Mouse (Mus musculus) kidney, postnatal 14 days (tissue): Measurements from ENCODE around the gene 1190005I06Rik.

ENCODE experiments used
- DNase-seq: peaks from one replicate; pipeline ENCODE4 v3.0.0; 2022; ENCODE audit warnings: mixed read lengths

The 1190005I06Rik gene

GRCm38 (mm10) chr8:120574941-120575340 lies 72.5 kb downstream of the 1190005I06Rik start:
- DNase-seq: peak; percentile 41

- no peak for DNase-seq
Measured at GRCm38 (mm10) chr8:120573866-120574265, 73.6 kb downstream of the 1190005I06Rik start.

GRCm38 (mm10) chr8:120572534-120572933 lies 74.9 kb downstream of the 1190005I06Rik start:
- no peak for DNase-seq

DNA sequence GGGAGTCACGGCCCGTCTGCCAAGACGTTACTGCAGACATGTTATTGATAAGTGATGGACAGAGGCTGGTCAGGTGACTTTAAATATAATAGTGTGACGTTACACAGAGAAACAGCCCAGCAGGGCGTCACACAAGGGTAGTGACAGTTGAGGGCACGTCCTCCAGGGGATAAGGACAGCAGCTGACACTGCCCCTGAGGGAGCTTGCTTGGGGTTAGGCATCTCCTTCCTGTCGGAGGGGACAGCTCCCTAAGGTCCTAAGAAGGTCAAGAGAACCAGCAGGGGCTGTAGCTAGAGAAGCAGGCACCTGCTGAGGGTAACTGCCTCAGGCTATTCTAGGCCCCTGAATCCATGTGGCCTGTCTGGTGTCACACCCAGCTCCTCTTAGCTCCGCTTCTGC lies 75.9 kb downstream of the 1190005I06Rik start:
- DNase-seq: no peak

DNA sequence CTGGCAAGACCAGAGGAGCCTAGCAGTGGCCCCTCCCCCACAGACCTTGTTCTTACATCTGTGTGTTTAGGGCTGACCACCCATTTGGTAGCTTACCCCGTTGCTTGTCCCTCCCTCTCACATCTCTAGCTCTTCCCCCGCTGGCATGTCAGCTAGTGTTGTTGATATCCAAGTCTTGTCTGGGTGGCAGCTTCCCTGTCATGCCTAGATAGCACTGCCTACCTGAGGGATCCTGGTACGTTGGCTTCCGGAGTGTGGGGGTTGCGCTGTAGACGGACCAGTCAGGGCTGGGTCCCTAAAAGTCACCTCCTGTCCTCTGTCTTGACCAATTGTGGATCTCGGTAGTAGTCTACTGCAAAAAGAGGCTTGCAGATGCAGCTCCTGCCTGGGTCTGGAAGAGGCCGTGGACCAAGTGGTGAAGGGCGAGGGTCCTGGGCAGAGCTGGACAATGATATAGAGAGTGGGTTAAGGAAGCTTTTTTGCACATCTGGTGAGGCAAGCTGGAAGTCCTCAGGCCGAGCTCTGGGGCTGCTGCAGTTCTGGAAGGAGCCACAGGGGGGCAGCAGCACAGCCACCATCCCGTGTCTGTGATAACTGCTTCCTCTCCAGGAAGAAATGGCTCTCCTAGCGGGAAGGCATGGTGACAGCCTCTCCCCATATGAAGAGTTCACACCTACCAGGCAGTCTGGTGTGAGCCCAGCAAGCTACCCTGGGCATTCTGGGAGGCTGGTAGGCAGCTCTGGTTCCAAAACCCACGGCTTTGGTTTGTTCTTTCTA lies 77.3 kb downstream of the 1190005I06Rik start:
- DNase-seq: peak; percentile 81

GRCm38 (mm10) chr8:120569123-120569522 lies 78.3 kb downstream of the 1190005I06Rik start:
- no peak for DNase-seq

- DNase-seq: no peak
Measured at GRCm38 (mm10) chr8:120568164-120568798, 79.2 kb downstream of the 1190005I06Rik start.

DNA sequence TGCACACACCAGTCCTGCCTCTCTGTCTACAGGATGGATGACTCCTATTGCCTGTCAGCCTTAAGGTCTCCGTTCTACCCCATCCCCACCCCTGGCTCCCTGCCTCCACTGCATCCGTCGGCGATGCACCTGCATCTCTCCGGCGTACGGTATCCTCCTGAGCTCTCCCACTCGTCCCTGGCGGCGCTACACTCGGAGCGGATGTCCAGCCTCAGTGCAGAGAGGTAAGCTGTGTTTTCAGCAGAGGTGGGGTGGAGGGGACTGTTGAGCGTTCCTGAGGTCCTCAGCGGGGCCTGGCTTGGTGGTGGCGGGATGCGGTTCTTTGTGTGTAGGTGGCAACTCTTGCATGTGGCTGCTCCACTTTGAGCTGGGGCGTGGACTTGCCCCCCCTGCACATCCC lies 79.7 kb downstream of the 1190005I06Rik start:
- no peak for DNase-seq

DNA sequence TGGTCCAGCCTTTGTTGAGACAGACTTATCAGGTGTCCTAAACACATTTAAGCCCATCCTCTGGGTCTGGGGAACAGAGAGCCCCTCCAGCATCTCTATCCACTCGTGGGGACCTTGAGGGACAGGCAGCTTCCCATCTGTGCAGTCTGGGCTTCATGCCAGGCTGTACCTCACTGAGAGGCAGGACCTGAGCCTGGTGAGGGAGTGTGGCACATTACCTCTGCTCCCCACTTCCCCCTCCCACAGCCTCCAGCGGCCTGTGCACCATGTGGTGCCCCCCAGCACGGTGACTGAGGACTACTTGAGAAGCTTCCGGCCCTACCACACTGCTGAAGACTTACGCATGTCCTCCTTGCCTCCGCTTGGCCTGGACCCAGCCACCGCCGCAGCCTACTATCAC lies 80.8 kb downstream of the 1190005I06Rik start:
- no peak for DNase-seq

GRCm38 (mm10) chr8:120565151-120565711 lies 82.2 kb downstream of the 1190005I06Rik start:
- no peak for DNase-seq

- DNase-seq: peak; percentile 94
Measured at GRCm38 (mm10) chr8:120563851-120564837, 83.3 kb downstream of the 1190005I06Rik start.

DNA sequence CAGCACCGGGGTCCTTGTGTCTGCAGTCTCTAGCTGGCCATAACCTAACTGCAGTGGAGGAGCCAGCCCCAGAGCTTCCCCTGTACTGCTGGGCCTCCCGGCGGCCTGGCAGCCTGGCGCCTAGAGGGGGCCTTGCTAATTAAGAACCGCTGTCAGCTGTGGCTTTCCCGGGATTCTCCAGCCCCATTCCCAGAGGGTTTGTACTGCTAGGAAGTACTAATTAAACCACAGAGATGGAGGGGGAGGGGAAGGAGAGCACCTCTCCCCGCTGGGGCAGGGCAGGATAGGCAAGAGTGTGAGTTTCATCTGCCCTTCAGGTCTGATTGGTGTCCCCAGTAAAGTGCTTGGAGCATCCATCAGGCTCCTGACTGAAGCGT lies 84.1 kb downstream of the 1190005I06Rik start:
- DNase-seq: peak; percentile 29

DNA sequence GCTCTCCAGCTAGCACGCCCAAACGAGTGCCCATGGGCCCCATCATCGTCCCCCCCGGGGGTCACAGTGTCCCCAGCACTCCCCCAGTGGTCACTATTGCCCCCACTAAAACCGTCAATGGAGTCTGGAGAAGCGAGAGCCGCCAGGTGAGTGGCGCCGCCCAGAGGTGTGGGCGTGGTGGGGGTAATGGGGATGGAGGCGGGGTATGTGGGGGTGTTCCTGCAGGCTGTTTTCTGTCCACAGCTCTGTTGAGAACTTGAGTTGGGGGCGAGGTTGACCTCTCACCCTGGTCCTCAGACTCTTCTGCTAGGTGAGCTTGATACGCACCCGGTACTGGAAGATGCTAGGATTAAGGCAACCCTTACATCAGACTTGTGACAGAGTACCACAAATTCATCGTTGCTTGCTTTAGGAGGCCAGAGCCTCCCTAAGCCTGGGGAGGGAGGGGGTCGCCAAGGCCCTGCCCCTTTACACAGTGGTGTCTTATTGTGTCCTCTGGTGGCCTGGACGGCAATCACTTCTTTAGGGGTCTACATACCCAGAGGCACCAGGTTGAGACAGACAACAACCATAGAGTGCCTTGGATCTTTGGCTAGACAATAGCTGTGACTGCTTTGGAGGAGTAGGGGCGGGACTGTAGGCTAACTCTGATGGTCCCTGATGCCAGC lies 84.6 kb downstream of the 1190005I06Rik start:
- no peak for DNase-seq

DNA sequence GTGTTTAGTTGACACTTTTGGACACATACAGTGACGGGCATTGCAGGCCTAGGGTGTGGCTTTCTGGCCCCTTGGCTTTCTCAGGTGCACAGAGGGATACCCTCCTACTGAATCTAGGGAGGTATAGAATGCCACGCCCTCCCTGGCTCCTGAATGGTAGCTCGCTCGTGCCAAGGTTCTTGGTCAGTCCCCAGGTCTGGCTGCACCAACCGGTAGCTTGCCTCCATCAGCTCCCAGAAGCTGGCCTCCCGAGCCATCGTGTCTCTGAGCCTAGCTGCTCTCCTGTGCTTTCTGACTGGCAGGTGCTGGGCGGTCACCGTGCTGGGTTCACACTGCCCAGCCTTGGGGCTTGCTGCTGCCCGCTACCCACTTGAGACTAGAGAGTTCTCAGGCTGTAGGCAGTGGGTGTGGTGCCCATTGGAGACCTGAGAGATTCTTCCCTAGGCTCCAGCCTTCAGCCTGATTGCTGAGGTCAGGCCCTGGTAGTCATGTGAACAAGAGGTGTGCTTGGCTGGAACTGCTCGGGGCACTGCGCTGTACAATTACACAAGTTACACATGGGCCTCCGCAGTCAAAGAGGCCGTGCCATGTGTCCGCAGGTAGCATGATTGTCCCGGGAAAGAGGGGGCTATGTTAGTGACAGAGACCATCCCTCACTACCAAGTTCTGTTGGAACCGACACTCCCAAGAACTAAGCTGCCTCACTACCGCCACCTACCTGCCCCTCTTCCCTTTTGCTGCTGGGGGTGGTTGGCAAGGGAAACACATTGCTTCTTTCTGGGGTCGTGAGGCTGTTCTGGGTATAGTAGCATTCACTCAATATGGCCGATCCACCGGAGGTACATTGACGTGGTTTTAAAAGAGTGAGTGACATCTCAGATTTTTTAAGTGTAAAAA lies 85.6 kb downstream of the 1190005I06Rik start:
- no peak for DNase-seq

GRCm38 (mm10) chr8:120560535-120560934 lies 86.9 kb downstream of the 1190005I06Rik start:
- DNase-seq: no peak

DNA sequence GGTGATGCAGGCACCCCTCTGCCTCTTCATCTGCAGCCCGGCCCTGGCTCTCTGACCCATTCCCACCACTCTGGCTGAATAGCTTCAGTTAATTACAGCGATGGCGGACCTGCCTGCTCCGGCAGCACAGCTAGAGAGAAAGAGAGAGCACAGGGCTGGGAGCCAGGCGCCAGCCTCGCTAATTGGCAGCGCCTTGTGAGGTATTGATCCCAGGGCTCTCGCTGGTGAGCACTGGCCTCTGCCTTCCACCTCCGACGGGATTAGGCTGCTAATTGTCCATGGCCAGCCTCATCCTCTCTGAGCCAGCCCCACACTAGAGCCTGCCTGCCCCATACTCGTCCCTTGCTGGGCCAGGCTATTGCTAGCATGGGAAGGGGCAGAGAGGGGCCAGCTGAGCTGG lies 87.8 kb downstream of the 1190005I06Rik start:
- no peak for DNase-seq
